Comparison of ENCODE assay signal across 8 mouse cellular contexts in the genomic region with DNA sequence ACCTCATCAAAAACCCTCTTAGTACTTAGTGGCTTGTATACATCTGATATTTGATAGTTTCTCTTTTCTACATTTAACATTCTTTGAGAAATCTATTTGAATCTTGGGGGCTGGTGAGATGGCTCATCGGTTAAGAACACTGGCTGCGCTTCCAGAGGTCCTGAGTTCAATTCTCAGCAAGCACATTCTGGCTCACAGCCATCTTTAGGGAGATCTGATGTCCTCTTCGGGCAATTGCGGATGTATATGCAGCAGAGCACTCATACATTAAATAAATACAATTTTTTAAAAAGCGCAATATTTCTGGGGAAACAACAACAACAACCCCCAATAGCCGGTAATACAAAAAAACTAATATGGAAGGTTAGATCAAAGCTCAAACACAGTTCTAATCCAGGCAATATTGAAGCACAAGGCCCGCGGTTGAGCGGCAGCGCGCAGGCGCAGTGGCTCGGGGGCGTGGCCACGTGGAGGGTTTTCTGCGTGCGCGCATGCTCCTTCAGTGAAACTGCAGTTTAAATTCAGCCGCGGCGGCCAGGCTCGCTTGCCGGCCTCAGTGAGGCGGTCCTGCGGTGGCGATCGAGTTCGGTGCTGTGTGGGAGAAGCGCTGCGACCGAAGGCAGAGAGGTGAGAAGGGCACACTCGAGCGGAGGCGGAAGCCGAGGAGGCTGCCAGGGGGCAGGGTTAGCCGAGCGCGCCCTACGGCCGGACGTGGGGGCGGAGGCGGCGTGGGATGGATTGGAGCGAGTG. TPM values are rescaled to one million over a fixed set of nuclear protein-coding genes. Genes with fewer than 3 reads are reported as not detected.
DNase-seq lines count a peak whose midpoint lies in the region; ATAC-seq and TF ChIP-seq lines count a peak whose summit lies in the region.

Ddx11 (plus strand) TSS at position 455 of the 750 bp plus-strand sequence.

- in situ Hi-C loops in ES-E14 (cut with MboI; ENCODE audit: low sequenced_read_pairs in 2 of 2, unreplicated experiment in 2 of 2), result no loop called here

- peak; percentile 86 for ATAC-seq in forebrain, embryonic 14.5 days
- ATAC-seq in liver, postnatal 0 days, result peak; percentile 92
- peak; percentile 84 for ATAC-seq in neural tube, embryonic 13.5 days (ENCODE audit: low read depth)

- H3K27ac ChIP-seq in ES-E14 (ENCODE audit: insufficient read depth, low read depth, low read length, poor library complexity, severe bottlenecking), result peak within 1 kb of the TSS; percentile 64
- peak within 1 kb of the TSS; percentile 30; the same call in 1 of the 2 replicates for H3K27ac ChIP-seq in forebrain, embryonic 14.5 days (ENCODE audit: low read depth, low read length)
- H3K27ac ChIP-seq in liver, postnatal 0 days (ENCODE audit: low read depth), result peak within 1 kb of the TSS; percentile 80
- no peak within 1 kb of the TSS; the same call in 1 of the 2 replicates for H3K27ac ChIP-seq in neural tube, embryonic 13.5 days (replicated peaks)

- H3K27me3 ChIP-seq in forebrain, embryonic 14.5 days (replicated peaks; ENCODE audit: control insufficient read depth, insufficient read depth, low read length), result no peaks in the 10 kb centered on the region
- H3K27me3 ChIP-seq in liver, postnatal 0 days (ENCODE audit: insufficient read depth, low read length), result no peaks in the 10 kb centered on the region
- no peaks in the 10 kb centered on the region for H3K27me3 ChIP-seq in neural tube, embryonic 13.5 days

- 6% methylated on average over 45 of the region's 45 CpGs for WGBS in forebrain, embryonic 14.5 days
- WGBS in liver, postnatal 0 days (ENCODE audit: insufficient replicate concordance), result 8% methylated on average over 45 of the region's 45 CpGs
- WGBS in neural tube, embryonic 13.5 days, result 6% methylated on average over 45 of the region's 45 CpGs

- H3K9ac ChIP-seq in ES-E14 (ENCODE audit: insufficient read depth, low read depth, low read length, poor library complexity, severe bottlenecking), result peak within 1 kb of the TSS; percentile 86
- peak within 1 kb of the TSS; percentile 73 for H3K9ac ChIP-seq in forebrain, embryonic 14.5 days (ENCODE audit: low read length)
- peak within 1 kb of the TSS; percentile 72 for H3K9ac ChIP-seq in liver, postnatal 0 days (replicated peaks)
- peak within 1 kb of the TSS; percentile 75 for H3K9ac ChIP-seq in neural tube, embryonic 13.5 days

- no peak for TF ChIP-seq EP300 in liver, postnatal 0 days (IDR thresholded peaks at IDR 0.05; ENCODE audit: low read depth)

- intact Hi-C loops in heart, postnatal 14 days (cut with DNase I), result no loop called here

- peak; percentile 15; the same call in 1 of the 2 replicates for TF ChIP-seq CTCF in liver, postnatal 0 days (IDR thresholded peaks at IDR 0.05; ENCODE audit: low read depth)

- H3K4me3 ChIP-seq in ES-E14 (ENCODE audit: insufficient read depth in 1 of 2, low read depth in 1 of 2, low read length in 2 of 2, poor library complexity in 1 of 2, severe bottlenecking in 1 of 2), result peak within 1 kb of the TSS; percentile 76 to 84
- peak within 1 kb of the TSS; percentile 80 for H3K4me3 ChIP-seq in forebrain, embryonic 14.5 days (ENCODE audit: low read depth, low read length)
- peak within 1 kb of the TSS; percentile 74 for H3K4me3 ChIP-seq in liver, postnatal 0 days (ENCODE audit: low read depth, low read length)
- peak within 1 kb of the TSS; percentile 75 for H3K4me3 ChIP-seq in neural tube, embryonic 13.5 days

- H3K4me1 ChIP-seq in ES-E14 (ENCODE audit: control insufficient read depth in 2 of 2, insufficient read depth in 2 of 2, low read length in 2 of 2, poor library complexity in 1 of 2), result peaks cover 2 to 4% of the 10 kb centered on the region in 2 experiments; a peak in 1 of 4 replicates
- peaks cover 8% of the 10 kb centered on the region for H3K4me1 ChIP-seq in forebrain, embryonic 14.5 days (ENCODE audit: control insufficient read depth, insufficient read depth, low read length)
- H3K4me1 ChIP-seq in liver, postnatal 0 days (ENCODE audit: insufficient read depth), result peaks cover 5% of the 10 kb centered on the region
- H3K4me1 ChIP-seq in neural tube, embryonic 13.5 days (replicated peaks), result peaks cover 9% of the 10 kb centered on the region

- H3K9me3 ChIP-seq in ES-E14 (ENCODE audit: control insufficient read depth, insufficient read depth, low read depth, low read length), result no peaks in the 10 kb centered on the region
- no peaks in the 10 kb centered on the region for H3K9me3 ChIP-seq in forebrain, embryonic 14.5 days (replicated peaks; ENCODE audit: control insufficient read depth, low read length)
- H3K9me3 ChIP-seq in liver, postnatal 0 days (ENCODE audit: low read length), result no peaks in the 10 kb centered on the region
- H3K9me3 ChIP-seq in neural tube, embryonic 13.5 days, result no peaks in the 10 kb centered on the region

- H3K4me2 ChIP-seq in forebrain, embryonic 14.5 days (ENCODE audit: low read length), result peak within 1 kb of the TSS; percentile 60
- peak within 1 kb of the TSS; percentile 84 for H3K4me2 ChIP-seq in liver, postnatal 0 days (ENCODE audit: low read depth, low read length)
- peak within 1 kb of the TSS; percentile 68 for H3K4me2 ChIP-seq in neural tube, embryonic 13.5 days

- peaks cover 18% of the 10 kb centered on the region; the same call in 1 of the 2 replicates for H3K36me3 ChIP-seq in ES-E14 (ENCODE audit: control insufficient read depth, insufficient read depth, low read length, poor library complexity, severe bottlenecking)
- peaks cover 27% of the 10 kb centered on the region for H3K36me3 ChIP-seq in forebrain, embryonic 14.5 days (ENCODE audit: control insufficient read depth, insufficient read depth, low read length)
- H3K36me3 ChIP-seq in liver, postnatal 0 days (replicated peaks; ENCODE audit: insufficient read depth, low read length), result peaks cover 31% of the 10 kb centered on the region
- H3K36me3 ChIP-seq in neural tube, embryonic 13.5 days, result peaks cover 31% of the 10 kb centered on the region

- peak; percentile 85 for DNase-seq in ES-E14 (ENCODE audit: low read depth, low spot score)
- DNase-seq in cerebellum, adult 11 months, result peak; percentile 92
- peak; percentile 95 for DNase-seq in forebrain, embryonic 14.5 days (ENCODE audit: low spot score)
- DNase-seq in heart, postnatal 14 days, result peak; percentile 96 to 98
- peak; percentile 91 for DNase-seq in layer of hippocampus, adult 11-12 months (ENCODE audit: low spot score)
- DNase-seq in liver, postnatal 0 days, result peak; percentile 97
- DNase-seq in telencephalon, adult 2 months (ENCODE audit: low read depth, low spot score), result peak; percentile 74

TF ChIP-seq in ES-E14, 5 proteins besides CTCF, POLR2A, EP300 and RAD21:
- TF ChIP-seq MAFK (IDR thresholded peaks at IDR 0.05; ENCODE audit: insufficient read depth, low read depth, low read length) (no peak), HCFC1 (IDR thresholded peaks at IDR 0.05; ENCODE audit: borderline replicate concordance, insufficient read depth, low read length) (peak; percentile 65; the same call in 1 of the 2 replicates)
TF ChIP-seq in ES-E14: peak in this region for 1.

RNA-seq across cellular contexts. Expression of gene Ddx11, which starts in this region (rescaled TPM):
- total RNA-seq in ES-E14 (2012; rRNA removed), result 56.1 and 86.8 TPM in 2 replicates
- 4.3 and 5.6 TPM in 2 replicates for polyA plus RNA-seq in forebrain, embryonic 14.5 days (2014; fragmentation: Nextera tagmentation; extraction: Ambion mirVana)
- total RNA-seq in heart, postnatal 14 days (2021), result 1 to 10 TPM; 1.2 to 2.0 TPM
- polyA plus RNA-seq in liver, postnatal 0 days (2015; fragmentation: Nextera tagmentation; extraction: Ambion mirVana), result 1.9 and 2.0 TPM in 2 replicates
- 5.6 and 6.4 TPM in 2 replicates for polyA plus RNA-seq in neural tube, embryonic 13.5 days (2015; fragmentation: Nextera tagmentation; extraction: Ambion mirVana)

Comparison
In these comparisons a context has a peak if more than half of its experiments do, and no peak if none do; other contexts are left out.
1. RNA of gene Ddx11 (total RNA-seq): 56.1 to 86.8 TPM in ES-E14; 1.2 to 2.0 TPM in heart, postnatal 14 days; every median in the first group is over 10 times any median in the second.
2. Peak in every context shown above with its lines, with median percentiles within 50 percentile points of each other: DNase-seq, H3K4me3 ChIP-seq, H3K9ac ChIP-seq, ATAC-seq and H3K4me2 ChIP-seq.